ENCODE assay signal across 29 mouse cellular contexts in genomic region chr13:32668296-32668695, GRCm38 (mm10).
DNase-seq lines count a peak whose midpoint lies in the region; ATAC-seq and TF ChIP-seq lines count a peak whose summit lies in the region.
"Had no signal": no experiment of that assay in that cellular context is flagged by ENCODE, and none has a peak within 500 bp of the region (broad histone marks: within the 10 kb centered on the region; RNA-seq: fewer than 3 reads in every experiment).

No protein-coding gene starts in this region.

- no peaks in the 10 kb centered on the region for H3K27me3 ChIP-seq in hindbrain, embryonic 16.5 days (replicated peaks; ENCODE audit: control insufficient read depth, insufficient read depth, low read length)
- H3K27me3 ChIP-seq in hindbrain, embryonic 14.5 days (ENCODE audit: control insufficient read depth, insufficient read depth, low read length) = no peaks in the 10 kb centered on the region
- H3K27me3 ChIP-seq: embryonic facial prominence, embryonic 15.5 days; forebrain, embryonic 12.5 days; intestine, embryonic 15.5 days; liver, embryonic 15.5 days; midbrain, embryonic 12.5 days; neural tube, embryonic 13.5 days had no signal

- intact Hi-C loops in gastrocnemius, adult 2 months (cut with DNase I) = no loop called here

- H3K4me1 ChIP-seq in hindbrain, embryonic 16.5 days (ENCODE audit: control insufficient read depth, insufficient read depth, low read depth, low read length) = no peaks in the 10 kb centered on the region
- no peaks in the 10 kb centered on the region for H3K4me1 ChIP-seq in hindbrain, embryonic 14.5 days (replicated peaks; ENCODE audit: control insufficient read depth, insufficient read depth, low read length)
- H3K4me1 ChIP-seq: embryonic facial prominence, embryonic 15.5 days; forebrain, embryonic 12.5 days; hindbrain, embryonic 10.5 days; intestine, embryonic 15.5 days; liver, embryonic 15.5 days; midbrain, embryonic 12.5 days; neural tube, embryonic 13.5 days had no signal

- ATAC-seq in hindbrain, embryonic 16.5 days = 0 out of 2 replicates have a peak, but pooled peaks have one; percentile 30
- no peak for ATAC-seq in hindbrain, embryonic 14.5 days (ENCODE audit: low FRiP score)
- ATAC-seq: hindbrain, postnatal 0 days; intestine, embryonic 15.5 days had no signal

- no peak overlapping the region for H3K4me3 ChIP-seq in hindbrain, embryonic 16.5 days (ENCODE audit: low read length)
- H3K4me3 ChIP-seq in hindbrain, embryonic 14.5 days (replicated peaks; ENCODE audit: low read length) = no peak overlapping the region
- H3K4me3 ChIP-seq in gastrocnemius, adult 2 months = no peak overlapping the region
- H3K4me3 ChIP-seq: embryonic facial prominence, embryonic 10.5 days; embryonic facial prominence, embryonic 15.5 days; forebrain, embryonic 12.5 days; hindbrain, embryonic 10.5 days; intestine, embryonic 15.5 days; layer of hippocampus, adult 2 months; left cerebral cortex, adult 2 months; limb, embryonic 12.5 days; liver, embryonic 15.5 days; midbrain, embryonic 12.5 days; neural tube, embryonic 13.5 days had no signal

- H3K4me2 ChIP-seq in hindbrain, embryonic 16.5 days (ENCODE audit: low read length) = no peak overlapping the region
- no peak overlapping the region for H3K4me2 ChIP-seq in hindbrain, embryonic 14.5 days (replicated peaks)
- H3K4me2 ChIP-seq: embryonic facial prominence, embryonic 15.5 days; forebrain, embryonic 12.5 days; intestine, embryonic 15.5 days; limb, embryonic 12.5 days; liver, embryonic 15.5 days; lung, embryonic 14.5 days; midbrain, embryonic 12.5 days; neural tube, embryonic 13.5 days had no signal

- no peaks in the 10 kb centered on the region for H3K36me3 ChIP-seq in hindbrain, embryonic 16.5 days (ENCODE audit: control insufficient read depth, insufficient read depth, low read length)
- no peaks in the 10 kb centered on the region for H3K36me3 ChIP-seq in hindbrain, embryonic 14.5 days (replicated peaks; ENCODE audit: control insufficient read depth, insufficient read depth)
- H3K36me3 ChIP-seq: embryonic facial prominence, embryonic 10.5 days; embryonic facial prominence, embryonic 15.5 days; forebrain, embryonic 12.5 days; hindbrain, embryonic 10.5 days; intestine, embryonic 15.5 days; limb, embryonic 12.5 days; liver, embryonic 15.5 days; midbrain, embryonic 12.5 days; neural tube, embryonic 13.5 days had no signal

- peak; percentile 65 for DNase-seq in gastrocnemius, adult 18-20 months (ENCODE audit: low spot score)
- no peak for DNase-seq in gastrocnemius, postnatal 4 days (ENCODE audit: low spot score in 2 of 2)
- no peak for DNase-seq in hindbrain, embryonic 14.5 days (ENCODE audit: low spot score)
- peak; percentile 81 for DNase-seq in gastrocnemius, adult 2 months
- peak; percentile 28 for DNase-seq in gastrocnemius, postnatal 25 days
- no peak for DNase-seq in urinary bladder, postnatal 25 days (ENCODE audit: low spot score)
- no peak for DNase-seq in frontal cortex, postnatal 14 days (ENCODE audit: low spot score in 2 of 2)
- DNase-seq: adrenal gland, adult 8-10 months; B cell, adult 2 months; cerebellum, adult 11 months; kidney, adult 2 months; kidney, postnatal 36 days; lung, embryonic 14.5 days; lung, postnatal 14 days; right cerebral cortex, postnatal 4 days; thymus, postnatal 4 days had no signal

- no peak overlapping the region for H3K27ac ChIP-seq in hindbrain, embryonic 16.5 days (ENCODE audit: low read depth, low read length)
- H3K27ac ChIP-seq in hindbrain, embryonic 14.5 days = no peak overlapping the region
- no peak overlapping the region for H3K27ac ChIP-seq in gastrocnemius, adult 2 months
- H3K27ac ChIP-seq: embryonic facial prominence, embryonic 10.5 days; embryonic facial prominence, embryonic 15.5 days; forebrain, embryonic 12.5 days; hindbrain, embryonic 10.5 days; hindbrain, postnatal 0 days; intestine, embryonic 15.5 days; layer of hippocampus, adult 2 months; left cerebral cortex, adult 2 months; limb, embryonic 12.5 days; liver, embryonic 15.5 days; midbrain, embryonic 12.5 days; neural tube, embryonic 13.5 days had no signal

- no peak overlapping the region for H3K9ac ChIP-seq in hindbrain, embryonic 16.5 days (ENCODE audit: low read depth, low read length)
- H3K9ac ChIP-seq in hindbrain, embryonic 14.5 days = no peak overlapping the region
- H3K9ac ChIP-seq: embryonic facial prominence, embryonic 15.5 days; forebrain, embryonic 12.5 days; intestine, embryonic 15.5 days; limb, embryonic 12.5 days; liver, embryonic 15.5 days; lung, embryonic 14.5 days; midbrain, embryonic 12.5 days; neural tube, embryonic 13.5 days had no signal

- no peak for TF ChIP-seq CTCF in gastrocnemius, adult 2 months (IDR thresholded peaks at IDR 0.05)

- WGBS in hindbrain, embryonic 16.5 days = 69% methylated on average over 3 of the region's 3 CpGs
- 73% methylated on average over 3 of the region's 3 CpGs for WGBS in hindbrain, embryonic 14.5 days

- H3K9me3 ChIP-seq in hindbrain, embryonic 16.5 days (ENCODE audit: control insufficient read depth, low read length) = no peaks in the 10 kb centered on the region
- H3K9me3 ChIP-seq in hindbrain, embryonic 14.5 days (ENCODE audit: control insufficient read depth, low read length) = no peaks in the 10 kb centered on the region
- H3K9me3 ChIP-seq: embryonic facial prominence, embryonic 10.5 days; embryonic facial prominence, embryonic 15.5 days; forebrain, embryonic 12.5 days; hindbrain, embryonic 10.5 days; intestine, embryonic 15.5 days; limb, embryonic 12.5 days; liver, embryonic 15.5 days; midbrain, embryonic 12.5 days; neural tube, embryonic 13.5 days had no signal

Comparison
In these comparisons a context has a peak if more than half of its experiments do, and no peak if none do; other contexts are left out.
1. DNase-seq: peak in gastrocnemius, adult 18-20 months (single experiment), gastrocnemius, adult 2 months (single experiment) and gastrocnemius, postnatal 25 days (single experiment); none in gastrocnemius, postnatal 4 days (0 of 2), hindbrain, embryonic 14.5 days (single experiment), urinary bladder, postnatal 25 days (single experiment) and frontal cortex, postnatal 14 days (0 of 2).